Mouse (Mus musculus): ENCODE results near the gene Nup214.

Nup214 gene

GRCm38 (mm10) chr2:32078522-32078921, 104.3 kb downstream of the Nup214 start:
- DNase-seq: no peak

DNA sequence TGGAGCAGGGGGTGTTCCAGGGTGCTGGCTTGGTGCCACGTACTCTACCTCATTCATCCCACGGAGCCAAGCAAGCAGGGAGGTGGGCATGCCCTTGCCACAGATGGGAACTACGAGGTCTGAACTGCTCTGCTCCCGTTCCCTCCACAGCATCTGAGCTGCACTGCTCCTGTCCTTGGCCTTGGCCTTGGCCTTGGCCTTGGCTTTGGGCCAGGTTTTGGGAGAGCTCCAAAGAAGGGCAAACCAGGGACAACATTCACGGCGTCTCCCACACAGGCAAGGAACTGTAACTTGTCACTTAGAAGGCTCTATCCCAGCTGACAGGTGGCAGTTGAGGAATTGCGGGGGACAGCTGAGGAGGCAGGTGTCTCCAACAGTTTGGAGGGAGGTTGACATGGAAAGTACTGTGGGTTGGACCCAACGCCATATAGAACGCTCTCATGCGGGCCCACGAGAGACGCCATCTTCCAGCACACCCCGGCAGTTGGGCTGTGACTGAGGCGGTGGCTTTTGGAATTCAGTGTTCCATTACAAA, 105.0 kb downstream of the Nup214 start:
- DNase-seq: no peak

GRCm38 (mm10) chr2:32080681-32081080, 106.4 kb downstream of the Nup214 start:
- no peak for DNase-seq

GRCm38 (mm10) chr2:32081296-32081929, 107.2 kb downstream of the Nup214 start:
- DNase-seq: no peak

GRCm38 (mm10) chr2:32082229-32082628, 108.0 kb downstream of the Nup214 start:
- DNase-seq: no peak

DNA sequence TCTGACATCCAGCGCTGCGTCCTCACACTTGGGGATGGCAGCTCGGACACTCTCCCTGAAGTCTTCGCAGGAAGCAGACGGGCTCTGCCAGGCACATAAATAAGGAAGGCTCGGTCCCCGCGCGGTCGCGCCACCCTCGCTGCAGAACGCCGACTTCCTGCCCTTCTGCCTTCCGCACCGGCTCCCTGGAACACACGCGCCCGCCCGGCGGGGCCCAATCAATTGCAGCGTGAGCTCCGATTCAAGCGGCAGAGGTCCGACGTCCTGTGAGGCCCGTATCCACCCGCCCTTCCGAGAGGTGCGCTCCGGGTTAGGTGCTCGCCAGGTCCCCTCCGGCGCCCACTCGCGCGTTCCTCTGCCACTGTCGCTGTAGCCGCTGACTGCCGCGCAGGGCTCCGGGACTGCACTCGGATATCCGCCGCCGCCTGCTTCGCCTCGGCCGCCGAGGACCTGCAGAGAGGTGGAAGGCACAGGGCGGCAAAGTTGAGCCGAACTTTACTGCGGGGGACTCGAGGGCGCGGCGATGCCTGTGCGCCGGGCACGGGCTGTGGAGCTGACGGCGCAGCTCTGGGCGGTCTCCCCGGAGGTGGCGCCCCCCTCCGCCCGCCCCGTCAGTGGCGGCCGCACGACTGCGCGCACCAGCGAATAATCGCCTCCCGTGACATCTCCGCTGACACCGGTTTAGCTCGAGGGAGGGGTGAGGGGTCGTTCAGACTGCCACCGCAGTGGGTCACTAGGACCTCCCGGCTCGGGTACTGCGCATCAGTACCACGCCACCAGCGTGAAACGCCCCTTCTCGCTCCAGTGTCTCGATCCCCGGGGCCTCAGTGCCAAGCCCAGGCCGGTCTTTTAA, 109.1 kb downstream of the Nup214 start:
- no peak for DNase-seq

- DNase-seq: no peak
Measured at GRCm38 (mm10) chr2:32084111-32084871, 110.1 kb downstream of the Nup214 start, which contains the start of gene Fam78a. Fam78a (minus strand) TSS chr2:32084857.

- DNase-seq: no peak
Measured at GRCm38 (mm10) chr2:32084872-32085199, 110.6 kb downstream of the Nup214 start.

GRCm38 (mm10) chr2:32085231-32085630, 111.0 kb downstream of the Nup214 start:
- no peak for DNase-seq

DNA sequence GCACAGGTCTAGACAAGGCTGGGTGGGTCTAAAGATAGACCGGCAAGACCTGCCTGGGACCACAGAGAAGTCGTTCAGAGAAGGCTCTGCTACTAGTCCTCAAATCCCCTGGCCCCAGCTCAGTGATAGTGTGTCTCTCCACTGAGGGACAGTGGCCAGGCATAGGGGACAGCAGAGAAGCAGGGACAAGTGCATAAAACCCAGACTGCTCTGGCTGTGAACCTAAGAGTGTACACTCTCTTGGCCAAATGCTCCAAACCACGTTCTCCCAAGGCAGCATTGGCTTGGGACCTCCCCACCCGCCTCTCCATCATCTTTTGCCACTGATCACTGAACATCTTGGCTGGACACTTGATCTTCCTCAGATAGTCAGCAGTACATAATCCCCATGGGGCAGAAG, 113.4 kb downstream of the Nup214 start:
- DNase-seq: no peak

DNA sequence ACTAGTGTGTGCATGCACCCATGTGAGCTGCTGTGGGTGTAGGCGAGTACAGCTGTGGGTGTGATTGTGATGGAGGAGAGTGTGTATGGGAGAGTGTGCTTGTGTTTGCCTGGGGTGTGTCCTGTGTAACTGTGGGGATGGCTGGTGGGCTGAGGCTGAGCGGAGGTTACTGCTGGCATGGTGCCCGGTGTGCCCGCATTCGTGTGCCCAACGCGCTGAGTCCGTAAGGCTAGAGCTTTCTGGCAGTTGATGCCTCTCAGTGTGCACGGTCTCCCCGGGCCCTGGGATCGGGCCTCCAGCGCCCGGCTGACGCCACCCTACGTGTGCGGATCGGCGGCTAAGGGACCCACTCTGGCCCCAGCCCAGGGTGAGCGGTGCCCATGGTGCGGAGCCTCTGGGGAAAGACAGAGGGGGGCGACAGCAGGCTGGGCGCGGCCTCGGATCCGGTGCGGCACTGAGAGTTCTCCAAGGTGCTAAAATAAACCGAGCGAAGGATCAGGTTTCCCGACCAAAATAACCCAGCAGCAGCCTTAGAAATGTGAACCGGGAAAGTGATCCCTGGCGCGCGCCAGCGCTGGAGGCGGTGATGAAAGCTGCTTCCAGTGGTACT, 114.2 kb downstream of the Nup214 start:
- DNase-seq: no peak

DNA sequence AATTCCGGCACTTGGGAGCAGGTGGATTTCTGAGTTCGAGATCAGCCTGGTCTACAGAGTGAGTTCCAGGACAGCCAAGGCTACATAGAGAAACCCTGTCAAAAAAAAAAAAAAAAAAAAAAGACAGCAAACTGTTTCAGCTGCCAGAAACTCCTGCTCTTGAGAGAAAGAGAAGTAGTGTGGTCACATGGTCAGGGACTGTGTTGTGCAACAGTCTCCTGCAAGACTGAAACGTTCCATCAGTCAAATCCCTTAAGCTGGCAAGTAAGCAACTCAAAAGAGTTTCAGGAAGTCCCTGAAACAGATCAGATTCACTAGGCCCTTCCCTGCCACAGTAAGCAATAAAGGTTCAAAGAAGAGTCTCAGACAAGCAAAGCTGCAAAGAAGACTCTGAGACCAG, 115.4 kb downstream of the Nup214 start:
- DNase-seq: no peak

GRCm38 (mm10) chr2:32090145-32090544, 115.9 kb downstream of the Nup214 start:
- DNase-seq: no peak

DNA sequence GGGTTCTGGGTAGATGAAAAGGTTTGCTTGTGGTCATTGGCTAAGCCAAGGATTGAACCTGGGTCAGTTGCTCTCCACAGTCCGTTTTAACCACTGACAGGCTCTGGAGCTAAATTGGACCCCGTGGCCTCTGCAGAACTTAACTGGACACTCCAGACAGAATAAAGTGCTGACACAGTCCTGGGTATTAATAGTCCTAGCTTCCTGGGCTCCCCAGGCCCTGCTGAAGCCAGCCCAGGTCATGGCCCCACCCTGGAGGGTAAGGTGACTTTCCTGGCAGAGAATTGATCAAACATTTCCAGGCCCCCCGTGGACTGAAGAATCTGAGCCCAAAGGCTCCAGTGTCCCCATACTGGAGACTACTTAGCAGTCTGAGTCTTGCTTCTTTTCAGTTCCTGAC, 117.7 kb downstream of the Nup214 start:
- DNase-seq: peak; percentile 58 to 63

GRCm38 (mm10) chr2:32094001-32094707, 119.9 kb downstream of the Nup214 start:
- DNase-seq: no peak

DNA sequence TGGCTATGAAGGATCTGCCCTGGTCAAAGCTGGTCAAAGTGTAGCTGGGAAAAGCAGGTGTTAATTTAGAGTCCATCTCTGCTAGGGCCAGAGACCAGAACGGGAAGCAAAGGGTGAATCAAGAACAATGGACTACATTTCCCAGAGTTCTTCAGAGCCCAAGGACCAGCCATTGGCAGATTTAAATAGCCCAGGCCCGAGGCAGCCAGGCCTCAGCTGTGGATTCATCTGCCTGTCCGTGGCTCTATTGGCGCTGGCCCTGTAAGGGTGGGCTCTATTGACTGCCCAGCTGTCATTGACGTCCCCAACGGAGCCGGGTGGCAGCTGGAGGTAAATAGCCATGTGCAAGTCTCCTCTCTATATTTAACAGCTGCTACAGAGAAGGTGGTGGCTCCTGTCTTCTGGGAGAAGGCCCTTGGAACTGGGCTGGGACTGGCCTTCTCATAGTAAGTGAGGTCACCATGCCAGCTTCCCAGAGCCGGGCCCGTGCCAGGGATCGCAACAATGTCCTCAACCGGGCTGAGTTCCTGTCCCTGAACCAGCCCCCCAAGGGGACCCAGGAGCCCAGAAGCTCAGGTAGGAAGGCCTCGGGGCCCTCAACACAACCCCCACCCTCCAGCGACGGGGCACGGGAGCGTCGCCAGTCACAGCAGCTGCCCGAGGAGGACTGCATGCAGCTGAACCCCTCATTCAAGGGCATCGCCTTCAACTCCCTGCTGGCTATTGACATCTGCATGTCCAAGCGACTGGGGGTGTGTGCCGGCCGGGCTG, 121.3 kb downstream of the Nup214 start, which contains the start of gene Plpp7:
Plpp7 (plus strand) TSS at position 178 of the 771 bp plus-strand sequence.
- peak; percentile 39 to 51 for DNase-seq

DNA sequence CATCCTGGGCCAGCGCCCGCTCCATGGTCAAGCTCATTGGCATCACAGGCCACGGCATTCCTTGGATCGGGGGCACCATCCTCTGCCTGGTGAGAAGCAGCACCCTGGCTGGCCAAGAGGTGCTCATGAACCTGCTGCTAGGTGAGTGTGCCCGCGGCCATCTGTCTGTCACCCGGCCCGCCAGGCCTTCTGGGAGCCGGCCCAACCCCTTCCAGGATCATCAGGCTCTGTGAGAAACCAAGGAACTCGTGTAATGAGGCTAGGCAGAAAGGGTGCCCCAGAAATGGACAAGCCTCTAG, 121.8 kb downstream of the Nup214 start:
- DNase-seq: no peak

- no peak for DNase-seq
Measured at GRCm38 (mm10) chr2:32102944-32103343, 128.7 kb downstream of the Nup214 start.

DNA sequence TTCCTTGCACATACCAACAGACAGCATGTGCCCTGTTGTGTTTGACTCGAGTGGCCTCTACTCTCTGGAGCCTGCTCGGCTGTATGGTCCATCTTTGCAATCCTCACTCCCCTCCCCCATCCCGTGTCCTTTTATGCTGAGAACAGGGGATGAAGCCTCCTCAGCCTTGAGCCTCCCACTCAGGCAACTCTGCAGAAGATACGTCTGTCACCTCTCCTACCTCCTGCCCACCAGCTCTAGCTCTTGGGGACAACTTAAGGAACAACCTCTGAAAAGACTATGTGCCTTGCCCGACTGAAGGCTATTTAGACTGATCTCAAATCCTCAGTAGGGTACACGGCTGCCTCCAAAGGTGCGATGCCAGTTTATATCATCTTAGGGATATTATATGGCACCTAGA, 129.3 kb downstream of the Nup214 start:
- no peak for DNase-seq

Measured in kidney, adult 8-10 months (tissue).